Mouse (Mus musculus): Measurements from ENCODE around the gene Gm20219.

Gm20219 gene

DNA sequence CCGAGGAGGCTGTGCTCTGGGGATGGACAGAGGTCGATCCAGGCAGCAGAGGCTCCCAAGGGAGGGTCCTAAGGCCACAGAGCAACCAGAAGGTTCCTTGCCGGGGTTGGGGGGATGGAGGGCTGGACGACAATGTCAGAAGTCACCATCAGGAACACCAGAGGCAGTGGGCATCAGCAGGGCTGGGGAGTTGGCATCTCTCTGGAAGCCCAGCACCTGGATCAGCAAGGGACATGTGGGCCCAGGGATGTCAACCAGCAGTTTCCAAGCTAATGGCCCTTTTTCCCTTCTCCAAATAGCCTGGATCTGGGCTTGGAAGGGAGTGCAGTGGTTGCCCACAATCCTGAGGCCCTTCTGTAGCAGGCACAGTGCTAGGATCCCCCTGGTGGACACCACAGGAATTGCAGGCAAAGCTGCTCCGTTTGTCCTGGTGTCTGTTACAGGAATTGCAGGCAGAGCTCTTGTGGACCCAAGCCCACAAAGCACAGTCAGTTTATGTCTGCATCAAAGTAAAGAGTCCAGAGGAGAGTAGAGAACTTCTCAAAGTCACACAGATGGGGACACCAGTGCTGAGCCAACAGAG, 1.3 kb downstream of the Gm20219 start:
- DNase-seq (ENCODE audit: low spot score in 2 of 2), result peak; percentile 25 to 43

DNA sequence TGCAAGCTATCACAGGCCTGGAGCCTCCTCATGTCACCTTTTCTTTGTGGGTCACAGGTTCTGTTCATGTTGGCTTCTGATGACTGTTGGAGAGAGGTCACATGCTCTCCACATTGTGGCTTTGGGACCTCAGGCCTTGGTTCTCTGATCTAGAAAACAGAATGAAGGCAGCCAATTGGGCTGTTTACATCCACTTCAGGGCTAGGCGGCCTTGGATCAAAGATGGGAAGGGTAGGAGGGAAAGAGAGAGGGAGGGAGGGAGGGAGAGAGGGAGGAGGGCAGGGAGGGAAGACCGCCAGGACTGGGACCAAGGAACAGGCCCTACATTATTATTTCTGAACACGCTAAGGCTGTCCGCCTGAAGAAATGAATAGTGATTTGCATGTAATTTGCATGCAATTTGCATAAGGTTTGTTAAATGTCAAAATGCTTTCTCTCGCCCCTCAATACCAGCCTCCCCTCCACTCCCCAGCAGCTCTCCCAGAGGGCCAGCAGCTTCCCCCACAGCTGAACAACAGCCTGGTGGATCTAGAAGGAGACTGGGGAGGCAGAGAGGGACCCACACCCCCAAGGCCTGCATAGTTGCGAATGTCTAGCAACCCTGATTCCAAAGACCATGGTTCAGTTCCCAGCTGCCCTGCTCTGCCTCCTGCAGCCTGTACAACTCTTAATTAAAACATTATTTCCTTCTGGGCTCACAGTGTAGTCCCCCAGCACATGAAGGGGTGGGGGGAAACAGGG, 2.2 kb downstream of the Gm20219 start:
- DNase-seq (ENCODE audit: low spot score in 2 of 2), result no peak

DNA sequence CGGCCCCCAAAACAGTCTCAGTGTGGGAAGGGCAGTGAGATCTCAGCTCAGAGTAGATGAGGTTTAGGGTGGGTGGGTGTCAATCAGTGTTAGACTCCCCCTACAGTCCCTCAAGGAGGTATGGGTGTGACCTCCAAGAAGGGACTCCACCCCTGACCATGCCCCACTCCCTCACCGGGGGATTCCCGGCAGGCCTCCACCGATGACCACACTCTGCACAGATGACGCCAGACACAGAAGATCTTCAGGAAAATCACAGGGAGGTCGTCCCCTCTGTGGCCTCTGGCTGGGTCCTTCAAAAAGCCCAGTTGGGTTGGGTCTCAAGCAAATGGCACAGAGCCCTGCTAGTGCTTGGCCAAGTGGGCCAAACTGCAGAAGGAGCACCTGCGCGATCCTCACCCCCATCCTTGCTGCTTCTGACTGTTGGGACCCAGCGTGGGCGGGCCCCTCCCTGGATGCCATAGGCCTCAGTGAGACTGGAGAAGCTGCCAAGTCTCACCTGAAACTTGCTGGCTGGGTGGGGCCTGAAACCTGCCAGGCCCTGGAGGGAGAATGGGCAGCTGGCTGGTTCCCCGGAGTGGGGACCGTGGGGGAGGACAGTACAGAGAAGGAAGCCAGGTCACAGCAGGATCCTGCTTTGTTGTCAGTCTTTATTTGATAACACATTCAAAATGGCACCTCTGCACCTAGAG, 3.3 kb downstream of the Gm20219 start:
- DNase-seq (ENCODE audit: low spot score in 2 of 2), result no peak

DNA sequence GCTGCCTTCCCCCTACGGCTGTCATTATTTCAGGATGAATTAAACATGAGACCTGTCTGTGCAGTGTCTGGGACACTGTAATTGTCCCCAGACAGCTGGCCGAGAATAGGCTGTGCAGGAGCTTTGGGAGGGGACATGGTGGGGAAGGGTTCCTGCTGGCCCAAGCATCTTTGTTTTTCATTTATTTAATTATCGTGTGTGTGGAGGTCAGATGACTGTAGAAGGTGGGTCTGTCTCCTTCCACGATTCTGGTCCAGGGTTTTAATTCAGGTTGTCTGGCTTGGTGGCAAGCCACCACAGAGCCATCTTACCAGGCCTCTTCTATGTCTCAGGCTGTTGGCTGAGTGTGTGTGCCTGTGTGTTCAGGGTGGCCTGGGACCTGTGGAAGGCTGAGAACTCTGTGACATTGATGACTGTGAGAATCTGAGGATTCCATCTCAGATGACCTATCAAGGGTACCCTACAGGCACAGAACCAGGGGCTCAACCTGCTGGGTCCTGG, 5.5 kb downstream of the Gm20219 start:
- no peak for DNase-seq (ENCODE audit: low spot score in 2 of 2)

DNA sequence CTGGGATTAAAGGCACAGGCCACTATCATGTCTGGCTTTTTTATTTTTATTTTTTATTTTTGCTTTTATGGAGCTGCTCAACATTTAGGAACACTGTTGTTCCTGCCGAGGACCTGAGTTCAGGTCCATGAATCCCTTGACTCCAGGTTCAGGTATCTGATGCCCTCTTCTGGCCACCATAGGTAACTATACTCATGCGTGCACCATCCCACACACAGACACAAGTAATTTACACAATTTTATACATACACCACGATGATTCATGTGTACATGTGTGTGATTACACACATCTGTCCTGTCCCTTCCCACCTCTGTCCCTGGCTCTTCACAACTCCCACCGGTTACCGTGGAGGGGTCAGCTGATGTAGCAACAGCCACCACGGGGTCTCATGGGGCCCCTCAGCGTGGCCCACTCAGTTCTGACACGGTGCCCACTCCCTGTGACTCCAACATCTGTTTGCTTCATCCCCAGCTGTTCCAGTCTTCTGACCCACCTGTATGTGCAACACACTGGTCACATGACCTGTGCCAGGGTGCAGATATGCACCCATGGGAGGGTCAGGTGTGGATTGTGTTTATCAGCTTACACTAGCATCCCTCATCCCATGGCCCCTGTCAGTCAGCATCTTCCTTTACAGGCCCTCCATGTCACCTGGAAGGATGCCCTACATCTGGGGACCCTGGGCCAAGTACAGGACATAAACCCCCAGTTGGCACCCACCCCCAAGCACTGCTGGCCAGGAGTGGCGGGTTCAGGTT, 6.2 kb downstream of the Gm20219 start:
- no peak for DNase-seq (ENCODE audit: low spot score in 2 of 2)

DNA sequence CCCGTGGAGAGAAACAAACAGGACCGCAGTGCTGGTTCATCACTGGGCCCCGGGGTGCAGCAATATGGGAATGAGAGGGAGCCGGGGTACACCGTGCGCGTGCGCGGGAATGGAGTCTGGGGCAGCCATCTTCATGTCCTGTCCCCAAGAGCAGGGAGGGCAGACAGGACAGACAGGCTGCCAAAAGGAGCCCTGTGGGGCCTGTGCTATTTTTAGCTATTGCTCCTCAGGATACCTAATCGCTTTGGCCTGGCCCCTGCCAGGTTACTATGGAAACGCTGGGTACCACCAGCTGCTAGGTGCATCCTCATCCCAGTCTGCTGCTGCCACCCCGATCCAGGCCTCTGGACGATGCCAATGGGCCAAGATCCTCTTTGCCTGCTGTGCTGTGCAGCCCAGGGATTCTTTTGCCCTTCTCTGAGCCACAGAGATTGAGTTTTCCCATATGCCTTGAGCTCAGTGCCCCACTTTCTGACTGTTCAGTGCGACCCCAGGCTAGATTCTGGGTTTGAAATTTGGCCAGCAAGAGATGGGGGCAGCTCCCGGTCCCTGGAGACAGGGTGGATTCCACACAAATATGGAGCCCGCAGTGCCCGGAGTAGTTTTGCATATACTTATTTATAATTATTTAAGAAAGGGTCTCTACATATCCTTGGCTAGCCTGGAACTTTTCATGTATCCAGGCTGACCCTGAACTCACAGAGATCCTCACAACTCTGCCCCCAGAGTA, 6.9 kb downstream of the Gm20219 start:
- DNase-seq (ENCODE audit: low spot score in 2 of 2), result peak in 1 of 2 experiments; percentile 25

DNA sequence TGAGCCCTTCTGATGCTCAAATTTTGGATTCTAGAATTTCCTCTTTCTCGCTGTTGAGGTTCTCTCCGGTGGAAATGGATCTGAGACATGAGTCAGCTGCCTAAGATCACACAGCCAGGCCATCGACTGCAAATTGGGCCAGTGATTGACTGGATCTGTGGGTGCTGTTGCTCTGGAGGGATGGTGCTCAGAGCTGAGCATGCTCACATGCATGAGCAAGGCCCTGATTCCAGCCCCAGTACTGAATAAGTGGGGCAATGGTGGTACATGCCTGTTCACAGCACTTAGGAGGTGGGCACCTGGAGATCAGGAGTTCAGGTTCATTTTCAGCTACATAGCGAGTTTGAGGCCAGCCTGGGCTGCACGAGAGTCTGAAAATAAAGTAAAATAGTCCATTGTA, 7.6 kb downstream of the Gm20219 start:
- DNase-seq (ENCODE audit: low spot score in 2 of 2), result no peak

DNA sequence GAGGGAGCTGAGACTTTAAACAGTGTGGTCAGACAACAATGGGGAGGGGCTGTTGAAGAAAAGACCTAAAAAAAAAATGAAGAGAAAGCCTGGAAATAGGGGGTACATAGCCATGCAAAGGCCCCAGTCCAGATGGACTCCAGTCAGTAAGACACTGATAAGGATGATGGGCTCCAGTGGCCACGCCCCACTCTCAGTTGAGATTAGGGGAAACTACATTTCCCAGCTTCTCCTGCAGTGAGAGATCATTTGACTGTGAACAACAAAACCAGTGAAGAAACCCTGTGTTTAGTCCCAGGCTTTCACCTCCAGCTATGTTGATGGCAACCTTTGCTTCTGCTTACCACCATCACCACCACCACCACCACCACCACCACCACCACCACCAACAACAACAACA, 8.2 kb downstream of the Gm20219 start:
- DNase-seq (ENCODE audit: low spot score in 2 of 2), result no peak

DNA sequence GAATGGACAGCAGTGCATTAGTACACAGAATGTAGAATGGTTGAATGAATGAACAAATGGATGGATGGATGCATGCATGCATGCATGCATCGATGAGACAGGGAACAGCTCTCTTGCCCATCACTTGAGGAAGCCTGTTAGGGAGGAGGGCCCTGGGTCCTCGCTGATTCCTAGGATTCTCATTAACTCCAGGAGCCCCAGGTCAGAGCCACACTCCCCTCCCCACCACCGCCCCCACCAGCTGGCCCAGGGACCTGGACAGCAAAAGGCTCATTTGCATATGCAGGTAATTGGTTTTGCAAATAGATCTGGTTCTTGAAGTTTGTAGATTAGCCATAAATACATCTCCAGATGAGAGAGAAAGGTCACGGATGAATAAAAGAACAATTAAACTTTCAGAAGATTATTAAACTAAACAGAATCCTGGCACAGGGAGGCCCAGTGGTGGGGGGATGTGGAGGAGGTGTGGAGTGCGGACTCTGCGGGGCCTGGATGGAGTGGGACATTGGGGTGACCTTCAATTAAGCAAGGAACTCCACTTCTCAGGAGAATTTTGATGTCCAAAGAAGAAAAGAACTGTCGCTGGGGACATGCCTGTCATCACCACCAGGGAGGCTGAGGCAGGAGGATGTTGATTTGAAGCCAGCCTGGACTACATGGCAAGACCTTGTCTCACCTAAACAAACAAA, 9.3 kb downstream of the Gm20219 start:
- no peak for DNase-seq (ENCODE audit: low spot score in 2 of 2)

DNA sequence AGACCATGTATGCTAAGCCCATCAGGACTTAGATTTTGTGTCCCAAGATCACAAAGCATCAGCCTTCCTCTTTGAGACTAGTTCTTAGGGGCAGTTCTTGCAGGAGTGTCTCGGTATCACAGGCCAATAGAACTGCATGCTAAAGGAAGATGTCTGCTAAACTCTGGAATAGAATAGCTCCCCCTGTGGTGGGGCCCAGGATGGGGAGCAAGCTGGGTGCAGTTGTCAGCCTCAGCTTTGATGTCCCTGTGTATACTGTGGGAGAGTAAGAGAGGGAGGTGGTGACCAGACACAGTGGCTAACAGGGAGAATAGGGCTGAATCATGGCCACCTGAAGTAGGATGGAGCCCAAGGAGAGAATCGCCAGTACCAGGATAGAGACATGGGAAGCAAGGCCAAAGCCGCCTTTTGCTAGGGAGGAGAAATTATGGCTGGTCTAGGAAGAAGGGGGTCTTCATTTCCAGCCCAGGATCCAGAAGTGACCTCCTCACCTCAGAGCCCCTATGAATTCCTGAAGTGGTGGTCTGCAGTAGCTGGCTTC, 10.4 kb downstream of the Gm20219 start:
- no peak for DNase-seq (ENCODE audit: low spot score in 2 of 2)

DNA sequence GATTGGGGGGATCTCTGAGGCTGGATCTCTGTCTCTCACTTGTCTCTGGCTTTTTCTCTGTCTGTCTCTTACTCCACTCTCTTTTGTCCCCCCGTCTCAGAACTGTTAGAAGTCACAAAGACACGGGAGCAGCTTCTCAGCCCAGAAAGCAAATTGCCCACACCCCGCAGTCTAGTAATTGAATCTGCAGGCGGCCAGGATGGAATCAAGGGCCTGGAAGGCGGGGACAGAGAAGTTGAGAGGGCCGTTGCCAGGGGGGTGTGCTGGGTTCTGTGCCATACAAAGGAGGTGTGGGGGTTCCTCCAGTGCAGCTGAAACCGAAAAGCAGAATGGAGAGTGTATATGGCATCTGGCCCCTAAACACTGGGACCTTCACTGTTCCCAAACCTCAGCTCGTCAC, 11.5 kb downstream of the Gm20219 start:
- DNase-seq (ENCODE audit: low spot score in 2 of 2), result no peak

DNA sequence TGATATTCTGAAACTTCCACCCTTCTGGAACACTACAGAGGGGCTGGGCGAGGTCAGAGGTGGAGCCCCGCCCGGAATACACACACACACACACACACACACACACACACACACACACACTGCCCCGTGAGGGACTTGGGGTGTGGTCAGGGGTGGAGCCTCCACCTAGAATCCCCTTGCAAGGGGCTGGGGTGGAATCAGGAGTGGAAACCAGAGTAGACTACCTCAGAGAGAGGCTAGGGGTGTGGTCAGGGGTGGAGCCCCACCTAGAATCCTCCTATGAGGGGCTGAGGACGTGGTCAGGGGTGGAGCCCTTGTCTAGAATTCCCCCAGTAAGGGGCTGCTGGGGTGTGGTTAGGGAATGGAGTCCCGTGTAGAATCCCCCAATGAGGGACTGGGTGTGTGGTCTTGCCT, 13.6 kb downstream of the Gm20219 start:
- DNase-seq (ENCODE audit: low spot score in 2 of 2), result no peak

DNA sequence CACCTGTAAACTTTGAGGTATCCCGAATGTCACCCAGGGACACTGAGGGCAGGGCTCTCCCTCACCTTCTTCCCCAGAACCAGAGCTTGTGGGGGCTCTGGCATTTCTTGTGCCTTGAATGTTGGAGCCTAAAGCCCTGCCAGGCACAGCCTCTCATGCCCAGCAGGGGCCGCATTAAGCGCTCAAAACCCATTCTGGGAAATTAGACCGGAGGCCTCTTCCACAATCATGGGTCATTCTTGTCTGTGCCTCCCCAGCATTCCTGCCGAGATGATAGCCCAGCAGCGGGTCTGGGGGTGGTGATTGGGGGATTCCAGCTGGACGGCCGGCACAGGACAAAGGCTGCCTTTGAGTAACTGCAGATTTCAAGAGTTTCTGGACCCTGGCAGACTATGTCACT, 16.3 kb downstream of the Gm20219 start:
- no peak for DNase-seq (ENCODE audit: low spot score in 2 of 2)

DNA sequence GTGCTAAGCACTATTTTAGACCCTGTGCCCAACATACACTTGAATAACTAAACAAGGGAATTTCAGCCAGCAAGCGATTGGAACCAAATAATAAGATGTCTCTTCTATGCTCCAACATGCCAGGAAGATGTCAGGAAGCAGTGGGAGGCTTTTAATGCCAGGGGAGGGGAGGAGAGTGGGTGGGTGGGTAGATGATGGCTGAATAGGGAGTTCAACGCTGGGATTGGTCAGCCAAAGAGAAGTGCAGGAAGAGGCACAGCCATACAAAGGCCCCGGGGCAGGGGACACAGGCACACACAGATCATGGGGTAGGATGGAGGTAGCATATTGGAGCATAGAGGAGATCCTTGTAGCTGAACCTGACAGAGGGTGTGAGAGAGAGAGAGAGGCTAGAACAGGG, 17.3 kb downstream of the Gm20219 start:
- no peak for DNase-seq (ENCODE audit: low spot score in 2 of 2)

DNA sequence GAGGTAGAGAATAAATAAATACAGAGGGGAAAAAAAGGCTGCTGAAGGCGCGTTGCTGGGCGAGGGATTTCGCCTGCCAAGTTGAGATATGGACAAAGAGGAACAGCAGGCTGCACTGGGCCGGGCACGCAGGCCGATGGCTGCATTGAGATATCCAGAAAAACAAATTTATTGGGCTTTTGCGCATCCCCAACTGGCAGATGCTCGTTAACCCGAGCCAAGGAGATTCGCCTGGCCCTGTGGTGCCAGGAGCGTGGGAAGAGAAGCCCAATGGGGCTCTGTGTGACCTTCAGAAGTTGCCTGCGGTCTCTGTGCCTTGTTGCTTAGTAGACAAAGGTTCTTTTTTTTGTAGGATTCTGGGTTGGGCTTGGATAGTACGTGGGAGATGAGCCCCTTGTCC, 18.0 kb downstream of the Gm20219 start:
- no peak for DNase-seq (ENCODE audit: low spot score in 2 of 2)

DNA sequence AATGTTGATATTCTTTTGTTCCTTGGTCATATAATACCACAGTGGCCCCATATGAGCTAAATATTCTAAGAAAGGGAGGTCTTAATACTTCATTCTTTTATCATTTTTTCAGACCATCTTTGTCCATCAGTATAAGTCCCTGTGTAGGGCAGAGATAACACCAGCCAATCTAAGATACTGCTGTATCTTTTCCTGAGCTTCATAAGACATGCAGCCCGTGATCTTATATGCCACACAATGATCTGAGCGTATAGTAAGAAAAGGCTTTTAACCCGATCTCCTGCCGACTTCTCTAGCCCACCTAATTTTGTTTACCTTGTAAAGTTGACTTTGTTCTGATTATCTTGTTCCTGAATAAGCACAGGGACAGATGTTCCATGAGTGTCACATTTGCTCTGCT, 29.2 kb downstream of the Gm20219 start:
- no peak for DNase-seq (ENCODE audit: low spot score in 2 of 2)

DNA sequence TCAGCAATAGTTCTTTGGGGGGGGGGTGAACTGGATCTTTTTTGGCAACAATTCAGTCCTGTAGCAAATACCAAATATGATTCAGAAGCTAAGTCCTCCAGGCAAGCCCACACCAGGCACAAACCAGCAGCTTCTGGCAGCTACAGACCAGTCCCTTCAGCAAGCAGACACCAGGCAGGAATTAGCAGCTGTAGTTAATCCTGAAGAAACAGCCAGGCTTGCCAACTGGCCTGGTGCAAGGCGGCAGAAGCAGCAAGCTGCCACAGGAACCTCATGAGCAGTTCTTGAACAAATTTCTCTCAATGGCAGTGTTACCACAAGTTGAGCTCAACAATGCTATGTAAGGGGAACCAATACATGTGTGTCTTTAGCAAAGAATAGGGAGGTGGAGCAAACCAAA, 31.4 kb downstream of the Gm20219 start:
- DNase-seq (ENCODE audit: low spot score in 2 of 2), result no peak

DNA sequence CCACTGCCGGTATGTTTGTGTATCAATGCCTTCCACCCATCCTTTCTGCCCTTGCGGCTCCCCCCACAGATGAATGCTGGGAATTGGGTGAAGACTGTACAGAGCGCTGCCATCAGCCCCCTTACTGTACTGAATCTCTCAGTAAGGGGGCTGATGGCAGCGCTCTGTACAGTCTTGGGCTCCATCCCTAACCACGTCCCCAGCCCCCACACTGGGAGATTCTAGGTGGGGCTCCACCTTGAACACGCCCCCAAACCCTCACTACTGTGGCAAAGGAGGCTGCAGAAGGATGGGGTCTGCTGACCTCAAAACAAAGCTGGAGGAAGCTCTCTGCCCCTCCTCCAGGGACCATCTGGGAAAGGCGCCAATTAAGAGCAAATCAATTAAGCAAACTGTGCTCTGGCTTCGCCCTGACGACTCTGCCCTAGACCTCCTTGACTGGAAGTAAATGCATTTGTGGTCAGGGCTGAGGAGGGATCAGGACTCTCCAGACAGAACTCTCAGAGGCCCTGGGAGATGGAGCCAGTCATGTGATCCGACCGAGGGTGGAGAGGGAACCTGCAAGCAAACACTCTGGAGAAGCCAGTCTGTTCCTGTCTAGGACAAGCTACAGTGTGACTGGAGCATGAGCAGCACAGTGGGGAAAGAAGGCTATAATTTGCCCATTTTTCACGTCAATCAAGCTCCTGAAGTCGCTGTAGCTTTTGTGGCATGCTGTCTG, 38.3 kb downstream of the Gm20219 start:
- DNase-seq (ENCODE audit: low spot score in 2 of 2), result no peak

DNA sequence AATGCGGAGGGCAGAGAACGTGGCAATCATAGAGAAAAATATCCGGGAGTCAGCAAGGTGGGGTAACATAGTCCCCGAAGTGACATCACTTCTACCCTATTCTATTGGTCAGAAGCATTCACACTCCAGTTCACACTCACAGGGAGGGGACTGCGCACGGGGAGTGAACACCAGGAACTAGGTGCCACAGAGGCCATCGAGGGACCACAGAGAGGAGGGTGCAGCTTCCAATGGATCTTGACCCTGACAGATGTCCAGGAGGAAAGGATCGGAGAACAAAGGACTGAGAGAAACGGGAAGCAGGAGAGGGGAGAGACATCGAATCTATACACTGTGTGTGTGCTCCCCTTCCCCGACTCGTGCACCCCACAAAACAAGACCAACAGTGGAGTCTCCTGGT, 39.3 kb downstream of the Gm20219 start:
- DNase-seq (ENCODE audit: low spot score in 2 of 2), result no peak

DNA sequence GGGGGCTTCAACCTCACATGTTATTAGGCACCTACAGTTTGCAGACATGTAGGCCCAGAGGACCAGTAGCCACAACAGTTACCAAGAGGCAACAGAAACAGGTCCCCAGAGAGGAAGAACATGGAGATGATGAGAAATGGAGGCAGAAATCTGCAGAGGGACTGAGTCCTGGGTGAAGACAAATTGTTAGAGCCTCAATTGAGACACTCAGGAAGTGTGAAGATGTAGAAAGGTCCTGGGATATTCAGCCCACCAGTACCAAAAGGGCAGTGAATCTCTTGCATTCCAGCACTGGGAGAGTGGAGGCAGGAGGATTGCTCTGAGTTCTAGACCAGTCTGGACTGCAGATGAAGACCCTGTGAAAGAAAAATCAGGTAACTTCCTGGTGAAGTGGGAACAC, 39.9 kb downstream of the Gm20219 start:
- DNase-seq (ENCODE audit: low spot score in 2 of 2), result no peak

All from heart, adult 9 months (tissue).